ENCODE assay signal across 13 mouse cellular contexts in the genomic region with DNA sequence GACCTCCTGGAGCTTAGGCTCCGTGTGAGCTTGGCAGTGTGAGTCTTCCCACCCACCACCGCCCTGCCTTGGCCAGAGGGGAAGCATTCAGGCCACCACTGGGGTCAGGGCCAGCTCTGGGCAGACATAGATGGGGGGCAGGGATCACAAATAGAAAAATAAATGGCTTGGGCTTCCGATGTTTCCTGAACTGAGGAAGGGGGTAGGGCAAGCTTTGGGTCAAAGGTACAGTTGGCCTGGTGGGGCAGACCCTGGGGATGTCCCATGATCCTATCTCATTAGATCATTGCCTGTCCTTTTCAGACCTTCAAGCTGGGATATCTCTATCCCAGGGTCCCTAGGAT. TPM values are rescaled to one million over a fixed set of nuclear protein-coding genes. Genes with fewer than 3 reads are reported as not detected.
A peak's percentile ranks its signal among the peaks of the same experiment; 100 is the strongest.
DNase-seq lines count a peak whose midpoint lies in the region; ATAC-seq and TF ChIP-seq lines count a peak whose summit lies in the region.
"Had no signal": no experiment of that assay in that cellular context is flagged by ENCODE, and none has a peak within 500 bp of the region (broad histone marks: within the 10 kb centered on the region; RNA-seq: fewer than 3 reads in every experiment).

No protein-coding gene starts in this region.

- intact Hi-C loops in heart, postnatal 14 days (cut with DNase I) = loop anchor here (1.0 to 10.0 kb wide), 4 partner anchors 18 to 283 kb away; no protein-coding TSS in a partner anchor

- no peak for DNase-seq in heart, postnatal 14 days
- peak; percentile 45 for DNase-seq in adrenal gland, postnatal 10 days
- DNase-seq in kidney, postnatal 36 days = peak; percentile 64 to 67
- no peak for DNase-seq in adipocyte (ENCODE audit: low spot score)
- DNase-seq in cerebellum, adult 8-10 months = no peak
- DNase-seq: cerebellum, postnatal 25 days had no signal

- no peak overlapping the region for H3K4me2 ChIP-seq in heart, embryonic 15.5 days

- TF ChIP-seq POLR2A in cortical plate, adult 2 months (IDR thresholded peaks at IDR 0.05; ENCODE audit: extremely low read depth, insufficient read depth, low read length) = no peak

- H3K4me1 ChIP-seq in heart, embryonic 15.5 days (replicated peaks) = peaks cover 24% of the 10 kb centered on the region
- peaks cover 5% of the 10 kb centered on the region; the same call in 1 of the 2 replicates for H3K4me1 ChIP-seq in cortical plate, adult 2 months (ENCODE audit: control insufficient read depth, insufficient read depth, low read length)

- H3K27me3 ChIP-seq in heart, embryonic 15.5 days = peaks cover 16% of the 10 kb centered on the region

- 35% methylated on average over 3 of the region's 3 CpGs for WGBS in heart, embryonic 15.5 days

- TF ChIP-seq CTCF in cortical plate, adult 2 months (IDR thresholded peaks at IDR 0.05; ENCODE audit: extremely low read depth, insufficient read depth, low read length) = no peak

- no peaks in the 10 kb centered on the region for H3K36me3 ChIP-seq in heart, embryonic 15.5 days

- H3K27ac ChIP-seq in heart, embryonic 15.5 days = peak overlapping the region; percentile 76
- peak overlapping the region; percentile 77 for H3K27ac ChIP-seq in cortical plate, adult 2 months (ENCODE audit: insufficient read depth, low read length)

- ATAC-seq in heart, embryonic 15.5 days (replicated peaks; ENCODE audit: insufficient number of reproducible peaks, insufficient read depth, low FRiP score, low read depth) = no peak
- ATAC-seq in CD4-positive, CD25-positive, alpha-beta regulatory T cell, adult 4 months = no peak

- H3K4me3 ChIP-seq in heart, embryonic 15.5 days = no peak overlapping the region
- H3K4me3 ChIP-seq in cortical plate, adult 2 months (ENCODE audit: insufficient read depth, low read length) = no peak overlapping the region

- H3K9me3 ChIP-seq in heart, embryonic 15.5 days (replicated peaks) = no peaks in the 10 kb centered on the region

- no peak overlapping the region for H3K9ac ChIP-seq in heart, embryonic 15.5 days

RNA-seq across cellular contexts. Expression of a gene that starts 2.4 kb away (rescaled TPM):
- polyA plus RNA-seq in heart, embryonic 15.5 days (2015; fragmentation: Nextera tagmentation; extraction: Ambion mirVana) = 13.5 and 19.2 TPM in 2 replicates
- 1 to 10 TPM; 6.4 to 8.7 TPM for total RNA-seq in heart, postnatal 14 days (2021)
- 10 to 100 TPM; 11.4 to 13.5 TPM for total RNA-seq in adrenal gland, postnatal 10 days (2021)
- polyA plus RNA-seq in cortical plate, adult 2 months (2012; rRNA removed) = 195 and 212 TPM in 2 replicates
- 10 to 100 TPM; 14.3 to 16.0 TPM for polyA plus RNA-seq in CD4-positive, CD25-positive, alpha-beta regulatory T cell, adult 4 months (2017; shearing (Covaris generic))

RNA-seq across cellular contexts. Expression of a gene that starts 6.3 kb away (rescaled TPM):
- 41.9 and 47.2 TPM in 2 replicates for polyA plus RNA-seq in heart, embryonic 15.5 days (2015; fragmentation: Nextera tagmentation; extraction: Ambion mirVana)
- total RNA-seq in heart, postnatal 14 days (2021) = 10 to 100 TPM; 73.4 to 77.1 TPM
- 10 to 100 TPM; 59.1 to 62.5 TPM for total RNA-seq in adrenal gland, postnatal 10 days (2021)
- polyA plus RNA-seq in cortical plate, adult 2 months (2012; rRNA removed) = 16.8 and 21.8 TPM in 2 replicates
- polyA plus RNA-seq in CD4-positive, CD25-positive, alpha-beta regulatory T cell, adult 4 months (2017; shearing (Covaris generic)) = not detected
- total RNA-seq: granulocyte monocyte progenitor cell, adult 5-6 weeks had no signal

RNA-seq across cellular contexts. Expression of a gene that starts 16.1 kb away (rescaled TPM):
- polyA plus RNA-seq in heart, embryonic 15.5 days (2015; fragmentation: Nextera tagmentation; extraction: Ambion mirVana) = 30.9 and 45.3 TPM in 2 replicates
- 1 to 10 TPM; 7.2 to 8.1 TPM for total RNA-seq in heart, postnatal 14 days (2021)
- total RNA-seq in adrenal gland, postnatal 10 days (2021) = 10 to 100 TPM; 22.4 to 23.7 TPM
- polyA plus RNA-seq in cortical plate, adult 2 months (2012; rRNA removed) = 55.4 and 57.0 TPM in 2 replicates
- 100 to 1,000 TPM; 174 to 198 TPM for polyA plus RNA-seq in CD4-positive, CD25-positive, alpha-beta regulatory T cell, adult 4 months (2017; shearing (Covaris generic))

RNA-seq across cellular contexts. Expression of a gene that starts 20.5 kb away (rescaled TPM):
- polyA plus RNA-seq in heart, embryonic 15.5 days (2015; fragmentation: Nextera tagmentation; extraction: Ambion mirVana) = not detected in 2 replicates
- not detected for total RNA-seq in heart, postnatal 14 days (2021)
- not detected for total RNA-seq in adrenal gland, postnatal 10 days (2021)
- not detected in 2 replicates for polyA plus RNA-seq in cortical plate, adult 2 months (2012; rRNA removed)
- not detected for polyA plus RNA-seq in CD4-positive, CD25-positive, alpha-beta regulatory T cell, adult 4 months (2017; shearing (Covaris generic))
- total RNA-seq: granulocyte monocyte progenitor cell, adult 5-6 weeks; layer of hippocampus, postnatal 25 days; megakaryocyte, adult 5-6 weeks had no signal
- polyA plus RNA-seq: forebrain, embryonic 11.5 days had no signal

RNA-seq across cellular contexts. Expression of a gene that starts 20.9 kb away (rescaled TPM):
- not detected in 2 replicates for polyA plus RNA-seq in heart, embryonic 15.5 days (2015; fragmentation: Nextera tagmentation; extraction: Ambion mirVana)
- total RNA-seq in heart, postnatal 14 days (2021) = not detected
- not detected for total RNA-seq in adrenal gland, postnatal 10 days (2021)
- polyA plus RNA-seq in cortical plate, adult 2 months (2012; rRNA removed) = 0.21 TPM in 1 of 2 replicates, not detected in the other
- polyA plus RNA-seq in CD4-positive, CD25-positive, alpha-beta regulatory T cell, adult 4 months (2017; shearing (Covaris generic)) = not detected
- total RNA-seq: granulocyte monocyte progenitor cell, adult 5-6 weeks; megakaryocyte, adult 5-6 weeks had no signal
- polyA plus RNA-seq: forebrain, embryonic 11.5 days had no signal

Comparison
In these comparisons a context has a peak if more than half of its experiments do, and no peak if none do; other contexts are left out.
1. DNase-seq: peak in adrenal gland, postnatal 10 days (single experiment) and kidney, postnatal 36 days (2 of 2); none in heart, postnatal 14 days (0 of 2), adipocyte (single experiment) and cerebellum, adult 8-10 months (single experiment).
2. RNA of a gene that starts 6.3 kb away (polyA plus RNA-seq): 41.9 to 47.2 TPM in heart, embryonic 15.5 days and 16.8 to 21.8 TPM in cortical plate, adult 2 months; not detected in CD4-positive, CD25-positive, alpha-beta regulatory T cell, adult 4 months; every median in the first group is over 10 times any median in the second.